Mouse (Mus musculus) intestine, embryonic 16.5 days (tissue): ENCODE results near the gene Ssbp3. TPM values are rescaled to one million over a fixed set of nuclear protein-coding genes. Genes with fewer than 3 reads are reported as not detected.

Experiments
- ATAC-seq: fragments of 200-750 bp; cut with Nextera tagmentation; 2 replicates; pipeline ENCODE4 v1.8.0; 2017; ENCODE audit warnings: moderate TSS enrichment, moderate library complexity
- H3K27ac ChIP-seq: fragments of 300-500 bp; sonication (generic); 2 replicates; pipeline ENCODE4 v1.5.1; 2014; ENCODE audit warnings: mild to moderate bottlenecking, low read length
- H3K27me3 ChIP-seq: fragments of 300-500 bp; sonication (generic); replicated peaks from 2 replicates; pipeline ENCODE4 v1.6.1; 2014; ENCODE audit warnings: low read length, control low read depth, mixed read lengths; ENCODE audit not compliant: control insufficient read depth, insufficient read depth
- H3K36me3 ChIP-seq: fragments of 300-500 bp; sonication (generic); 2 replicates; pipeline ENCODE4 v1.6.1; 2014; ENCODE audit warnings: low read length, control low read depth; ENCODE audit not compliant: control insufficient read depth, insufficient read depth
- H3K4me1 ChIP-seq: fragments of 300-500 bp; sonication (generic); 2 replicates; pipeline ENCODE4 v1.6.1; 2014; ENCODE audit warnings: low read length, control low read depth, mixed read lengths; ENCODE audit not compliant: control insufficient read depth, insufficient read depth
- H3K4me2 ChIP-seq: fragments of 300-500 bp; sonication (generic); 2 replicates; pipeline ENCODE4 v1.6.1; 2014; ENCODE audit warnings: low read depth, low read length, control low read depth
- H3K4me3 ChIP-seq: fragments of 300-500 bp; sonication (generic); 2 replicates; pipeline ENCODE4 v1.5.1; 2014; ENCODE audit warnings: mild to moderate bottlenecking, low read length
- H3K9ac ChIP-seq: fragments of 300-500 bp; sonication (generic); 2 replicates; pipeline ENCODE4 v1.6.1; 2014; ENCODE audit warnings: low read depth, low read length
- H3K9me3 ChIP-seq: fragments of 300-500 bp; sonication (generic); 2 replicates; pipeline ENCODE4 v1.6.1; 2016; ENCODE audit warnings: low read length, control low read depth; ENCODE audit not compliant: control insufficient read depth
- WGBS: fragments of 180-500 bp; shearing (Covaris S2); extraction: QIAGEN DNeasy Blood & Tissue Kit; methylation state at CpG from one replicate; pipeline ENCODE4 v1.1.7; 2014; 5-methylcytosine and 5-hydroxymethylcytosine counted together
- polyA plus RNA-seq: library from polyadenylated mRNA; unstranded; fragments of >200 nt; fragmentation: Nextera tagmentation; extraction: Ambion mirVana; gene quantifications from 2 replicates; pipeline ENCODE4 v1.2.1, GENCODE M21; 2015

Ssbp3 gene
- polyA plus RNA-seq, 1 experiment from 2014 or later: 38.0 TPM

DNA sequence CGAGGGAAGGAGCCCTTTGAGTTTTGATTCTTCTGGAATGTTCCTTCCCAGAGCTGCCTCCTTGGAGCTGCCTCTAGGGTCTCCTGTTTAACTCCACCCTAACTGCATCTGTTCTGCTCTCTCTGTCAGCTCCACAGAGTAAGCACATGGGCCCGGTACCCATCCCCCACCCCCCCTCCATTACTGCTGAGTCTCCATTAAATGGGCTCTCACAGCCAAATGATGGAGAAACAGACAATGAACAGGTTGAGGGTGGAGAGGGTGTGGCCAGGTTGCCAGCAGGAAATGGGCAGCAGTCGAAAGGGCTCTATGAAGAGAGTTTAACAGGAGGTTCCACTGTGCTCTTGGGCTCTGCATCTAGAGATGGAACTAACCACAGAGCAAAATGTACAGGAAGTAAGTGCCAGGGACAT is 41.0 kb upstream of the Ssbp3 start:
- Histone ChIP-seq H3K4me3 (no peak overlapping the region), H3K4me1 (peaks cover 39% of the 10 kb centered on the region), H3K27ac (no peak overlapping the region), H3K36me3 (no peaks in the 10 kb centered on the region), H3K9me3 (no peaks in the 10 kb centered on the region), H3K27me3 (no peaks in the 10 kb centered on the region), H3K9ac (no peak overlapping the region), H3K4me2 (no peak overlapping the region)
- WGBS: 51% methylated on average over 3 of the region's 3 CpGs
- no peak for ATAC-seq

DNA sequence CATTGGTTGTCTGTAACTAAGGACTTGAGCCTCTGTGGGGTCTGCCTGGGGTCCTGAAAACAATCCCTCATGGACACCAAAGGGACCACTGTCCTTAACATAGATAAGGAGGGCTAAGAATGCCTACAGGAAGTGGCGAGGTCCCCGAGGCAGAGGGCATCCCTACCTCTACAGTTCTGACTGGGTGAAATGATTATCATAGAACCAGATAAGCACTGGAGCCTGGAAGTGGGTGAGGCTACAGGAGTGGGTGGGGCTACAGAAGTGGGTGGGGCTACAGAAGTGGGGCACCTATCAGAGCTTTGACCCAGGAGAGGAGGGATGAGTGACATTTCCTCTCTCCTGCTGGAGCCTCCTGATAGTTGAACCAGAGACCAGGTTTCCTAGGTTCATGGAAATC is 39.9 kb upstream of the Ssbp3 start:
- no peak overlapping the region for H3K4me2 ChIP-seq
- H3K27me3 ChIP-seq: no peaks in the 10 kb centered on the region
- H3K4me1 ChIP-seq: peaks cover 31% of the 10 kb centered on the region
- no peak overlapping the region for H3K9ac ChIP-seq
- H3K4me3 ChIP-seq: no peak overlapping the region
- H3K27ac ChIP-seq: no peak overlapping the region
- WGBS: 64% methylated on average over 2 of the region's 2 CpGs
- no peaks in the 10 kb centered on the region for H3K9me3 ChIP-seq
- H3K36me3 ChIP-seq: no peaks in the 10 kb centered on the region
- ATAC-seq: peak; percentile 85

DNA sequence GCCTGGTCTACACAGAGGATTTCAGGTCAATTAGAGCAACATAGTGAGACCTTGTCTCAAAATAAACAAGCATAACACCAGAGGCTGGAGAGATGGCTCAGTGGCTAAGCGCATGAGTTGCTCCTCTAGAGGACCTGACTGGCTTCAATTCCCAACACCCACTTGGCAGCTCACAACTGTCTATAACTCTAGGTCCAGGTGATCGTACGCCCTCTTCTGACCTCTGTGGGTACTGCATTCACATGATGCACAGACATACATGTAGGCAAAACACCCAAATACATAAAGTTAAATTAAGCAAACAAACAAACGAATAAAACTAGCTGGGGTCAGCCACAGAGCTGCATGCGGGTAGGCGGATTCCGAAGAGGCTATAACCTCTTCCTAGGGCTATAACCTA is 36.0 kb upstream of the Ssbp3 start:
- Histone ChIP-seq H3K9ac (no peak overlapping the region), H3K4me2 (no peak overlapping the region), H3K36me3 (no peaks in the 10 kb centered on the region), H3K27me3 (no peaks in the 10 kb centered on the region), H3K9me3 (no peaks in the 10 kb centered on the region), H3K27ac (no peak overlapping the region), H3K4me3 (no peak overlapping the region), H3K4me1 (peaks cover 6% of the 10 kb centered on the region)
- ATAC-seq: no peak
- 87% methylated on average over 7 of the region's 7 CpGs for WGBS

DNA sequence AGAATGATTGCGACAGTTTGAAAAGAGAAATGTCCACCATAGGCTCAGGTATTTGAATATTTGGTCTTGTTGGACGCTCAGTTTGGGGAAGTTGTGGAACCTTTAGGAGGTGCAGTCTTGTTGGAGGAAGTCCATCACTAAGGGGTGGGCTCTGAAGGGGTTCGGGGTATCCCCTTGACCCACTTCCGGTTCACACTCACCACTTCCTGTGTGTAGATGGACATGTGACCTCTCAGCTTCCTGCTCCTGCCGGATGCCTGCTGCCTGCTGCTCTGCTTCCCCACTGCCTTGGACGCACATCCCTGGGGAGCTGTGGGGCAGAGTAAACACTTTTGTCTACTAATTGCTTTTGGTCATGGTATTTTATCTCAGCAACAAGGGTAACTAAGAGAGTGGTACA is 29.4 kb upstream of the Ssbp3 start:
- no peak overlapping the region for H3K27ac ChIP-seq
- no peaks in the 10 kb centered on the region for H3K27me3 ChIP-seq
- H3K9ac ChIP-seq: no peak overlapping the region
- WGBS: 71% methylated on average over 6 of the region's 6 CpGs
- H3K36me3 ChIP-seq: no peaks in the 10 kb centered on the region
- no peak overlapping the region for H3K4me2 ChIP-seq
- H3K4me1 ChIP-seq: no peaks in the 10 kb centered on the region
- ATAC-seq: no peak
- H3K4me3 ChIP-seq: no peak overlapping the region
- no peaks in the 10 kb centered on the region for H3K9me3 ChIP-seq

DNA sequence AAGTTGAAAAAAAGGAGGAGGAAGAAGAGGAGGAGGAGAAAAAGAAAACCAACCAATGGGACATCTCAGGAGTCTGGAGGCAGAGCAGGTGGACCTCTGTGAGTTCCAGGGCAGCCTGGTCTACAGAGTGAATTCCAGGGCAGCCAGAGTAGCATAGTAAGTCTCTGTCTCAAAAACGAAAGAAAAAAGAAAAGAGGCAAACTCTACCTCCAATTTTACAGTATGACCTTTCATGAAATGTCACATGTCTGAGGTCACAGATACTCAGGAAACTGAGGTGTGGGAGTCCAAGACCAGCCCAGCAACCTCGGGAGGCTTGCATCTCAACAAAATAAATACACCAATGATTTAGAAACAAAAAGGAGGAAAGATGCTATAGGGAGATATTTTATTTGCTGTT is 27.4 kb upstream of the Ssbp3 start:
- no peak for ATAC-seq
- H3K27me3 ChIP-seq: no peaks in the 10 kb centered on the region
- no peak overlapping the region for H3K9ac ChIP-seq
- no peak overlapping the region for H3K27ac ChIP-seq
- WGBS: 70% methylated on average over 2 of the region's 2 CpGs
- no peaks in the 10 kb centered on the region for H3K36me3 ChIP-seq
- no peak overlapping the region for H3K4me3 ChIP-seq
- H3K9me3 ChIP-seq: no peaks in the 10 kb centered on the region
- H3K4me2 ChIP-seq: no peak overlapping the region
- H3K4me1 ChIP-seq: no peaks in the 10 kb centered on the region

DNA sequence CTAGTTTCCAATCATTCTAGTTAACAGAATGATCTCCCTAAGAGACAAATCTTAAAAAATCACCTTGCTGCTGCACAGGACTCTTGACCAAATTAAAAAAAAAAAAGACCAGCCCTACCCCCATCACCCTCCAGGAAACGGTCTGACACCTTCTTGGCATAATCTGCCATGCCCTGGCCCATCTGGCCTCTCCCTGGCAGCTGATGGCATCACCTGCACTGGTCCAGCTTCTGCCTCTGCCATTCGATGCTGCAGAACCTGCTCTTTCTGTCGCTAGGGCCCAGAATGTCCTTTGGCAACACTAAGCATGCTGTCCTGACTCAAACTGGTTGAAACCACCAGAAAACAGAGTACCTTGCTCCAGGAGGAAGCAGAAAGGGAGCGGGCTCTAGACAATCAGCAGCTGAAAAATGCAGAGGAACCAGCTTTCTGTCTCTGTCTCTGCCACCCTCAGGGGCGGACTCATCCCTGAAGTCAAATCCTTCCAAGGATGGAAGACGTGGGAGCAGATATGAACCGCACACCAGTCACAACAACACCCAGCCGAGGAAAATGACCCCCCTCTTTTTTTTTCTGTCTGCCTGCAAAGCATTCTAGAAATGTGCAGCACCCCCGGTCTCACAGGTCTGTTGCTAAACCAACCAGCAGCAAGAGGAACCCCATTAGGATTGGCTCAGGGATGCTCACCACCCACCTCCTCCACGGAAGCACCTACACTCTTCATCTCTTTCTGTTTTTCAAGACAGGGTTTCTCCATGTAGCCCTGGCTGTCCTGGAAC is 24.0 kb upstream of the Ssbp3 start:
- Histone ChIP-seq H3K4me1 (no peaks in the 10 kb centered on the region), H3K27me3 (no peaks in the 10 kb centered on the region), H3K4me2 (no peak overlapping the region), H3K36me3 (no peaks in the 10 kb centered on the region), H3K4me3 (no peak overlapping the region), H3K27ac (no peak overlapping the region), H3K9ac (no peak overlapping the region), H3K9me3 (no peaks in the 10 kb centered on the region)
- WGBS: 70% methylated on average over 10 of the region's 10 CpGs
- no peak for ATAC-seq

DNA sequence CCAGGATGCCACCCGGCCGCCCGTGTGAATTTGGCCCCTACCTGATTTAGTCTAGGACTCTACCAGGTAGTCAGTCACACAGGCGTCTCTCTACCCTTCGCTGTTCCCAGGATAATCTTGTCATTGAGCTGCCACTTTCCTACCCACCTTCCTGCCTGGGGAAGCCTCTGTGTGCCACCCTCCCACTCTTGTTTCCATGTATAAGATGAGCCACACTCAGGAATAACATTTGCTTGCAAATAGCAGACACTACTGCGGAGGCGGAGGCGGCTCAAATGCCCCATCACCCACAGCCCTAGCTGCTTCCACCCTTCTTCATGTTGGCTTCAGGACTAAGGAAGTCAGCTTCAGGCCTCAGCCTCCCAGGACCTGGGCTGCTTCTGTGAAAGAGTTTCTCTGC is 14.4 kb upstream of the Ssbp3 start:
- H3K27ac ChIP-seq: no peak overlapping the region
- no peak overlapping the region for H3K4me3 ChIP-seq
- 0 out of 2 replicates have a peak, but pooled peaks cover 5% of the 10 kb centered on the region for H3K9me3 ChIP-seq
- no peaks in the 10 kb centered on the region for H3K36me3 ChIP-seq
- H3K9ac ChIP-seq: no peak overlapping the region
- H3K4me1 ChIP-seq: no peaks in the 10 kb centered on the region
- no peaks in the 10 kb centered on the region for H3K27me3 ChIP-seq
- no peak overlapping the region for H3K4me2 ChIP-seq
- WGBS: 83% methylated on average over 8 of the region's 8 CpGs
- no peak for ATAC-seq

DNA sequence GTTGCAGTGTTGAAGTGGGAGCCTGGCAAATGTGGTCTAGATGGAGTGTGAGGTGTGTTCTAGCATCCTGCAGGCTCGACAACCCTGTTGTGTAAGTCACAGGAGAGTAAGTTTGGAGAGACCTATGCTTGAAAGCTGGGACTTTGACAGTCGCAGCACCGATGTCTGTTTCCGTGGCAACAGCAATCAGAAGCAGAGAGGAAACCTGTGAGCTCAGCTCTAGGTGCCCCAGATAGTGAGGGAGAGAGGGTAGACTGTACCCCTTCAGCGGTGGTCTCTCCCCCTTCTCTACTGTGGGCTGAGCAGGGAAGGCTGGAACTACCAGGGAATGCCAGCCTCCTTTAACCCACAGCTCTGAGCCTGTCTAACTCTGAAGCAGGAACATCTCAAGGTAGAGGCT is 11.6 kb upstream of the Ssbp3 start:
- Histone ChIP-seq H3K9ac (no peak overlapping the region), H3K4me1 (no peaks in the 10 kb centered on the region), H3K9me3 (no peaks in the 10 kb centered on the region), H3K36me3 (no peaks in the 10 kb centered on the region), H3K4me2 (no peak overlapping the region), H3K4me3 (no peak overlapping the region), H3K27me3 (no peaks in the 10 kb centered on the region), H3K27ac (no peak overlapping the region)
- no peak for ATAC-seq
- 54% methylated on average over 5 of the region's 5 CpGs for WGBS

DNA sequence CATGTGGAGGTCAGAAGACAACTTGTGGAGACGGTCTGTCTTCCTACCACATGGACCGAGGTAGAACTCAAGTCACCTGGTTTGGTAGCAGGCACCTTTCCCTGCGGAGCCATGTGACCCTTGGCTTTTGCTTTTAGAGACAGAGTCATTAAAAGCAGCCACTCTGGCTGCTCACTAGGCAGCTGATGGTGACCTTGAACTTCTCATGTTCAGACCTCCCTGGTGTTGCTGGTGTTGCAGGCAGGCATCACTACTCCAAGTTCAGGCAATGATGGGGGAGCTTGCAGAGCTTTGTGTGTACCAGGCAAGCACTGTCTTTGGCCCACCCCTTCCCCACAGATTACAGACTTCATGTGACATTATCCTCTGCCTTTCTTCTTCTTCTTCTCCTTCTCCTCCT is 11.0 kb upstream of the Ssbp3 start:
- H3K27me3 ChIP-seq: no peaks in the 10 kb centered on the region
- H3K4me1 ChIP-seq: no peaks in the 10 kb centered on the region
- WGBS: 72% methylated on average over 3 of the region's 3 CpGs
- no peak overlapping the region for H3K4me3 ChIP-seq
- no peaks in the 10 kb centered on the region for H3K9me3 ChIP-seq
- H3K36me3 ChIP-seq: no peaks in the 10 kb centered on the region
- H3K9ac ChIP-seq: no peak overlapping the region
- no peak overlapping the region for H3K27ac ChIP-seq
- H3K4me2 ChIP-seq: no peak overlapping the region
- no peak for ATAC-seq

DNA sequence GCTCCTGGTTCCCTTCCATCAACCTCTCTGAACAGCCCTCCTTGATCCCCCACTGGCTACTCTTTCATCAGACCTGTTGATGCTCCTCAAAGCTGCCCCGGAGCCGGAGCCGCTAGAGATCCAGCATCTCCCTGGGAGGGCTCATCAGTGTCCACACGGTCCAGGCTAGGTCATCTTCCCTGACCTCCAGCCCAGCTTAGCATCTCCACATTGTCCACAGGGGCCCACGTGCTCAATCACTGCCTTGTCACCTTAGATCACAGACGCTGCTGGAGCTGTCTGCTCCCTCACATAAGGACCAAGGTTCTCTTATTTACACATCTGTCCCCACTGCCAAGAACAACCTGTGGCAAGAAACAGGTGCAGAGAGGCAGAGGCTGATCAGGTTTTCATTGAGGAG is 9.8 kb upstream of the Ssbp3 start:
- H3K27me3 ChIP-seq: no peaks in the 10 kb centered on the region
- H3K4me2 ChIP-seq: no peak overlapping the region
- 38% methylated on average over 6 of the region's 6 CpGs for WGBS
- H3K4me3 ChIP-seq: no peak overlapping the region
- H3K36me3 ChIP-seq: no peaks in the 10 kb centered on the region
- no peaks in the 10 kb centered on the region for H3K4me1 ChIP-seq
- no peaks in the 10 kb centered on the region for H3K9me3 ChIP-seq
- ATAC-seq: no peak
- H3K9ac ChIP-seq: no peak overlapping the region
- no peak overlapping the region for H3K27ac ChIP-seq
